In genomic region chr17:64140063-64140850, GRCm38 (mm10) we compare ENCODE assay signal across 13 mouse cellular contexts.
DNase-seq lines count a peak whose midpoint lies in the region; ATAC-seq lines count a peak whose summit lies in the region.
"Had no signal": no experiment of that assay in that cellular context is flagged by ENCODE, and none has a peak within 500 bp of the region (broad histone marks: within the 10 kb centered on the region; RNA-seq: fewer than 3 reads in every experiment).

No protein-coding gene starts in this region.

- H3K36me3 ChIP-seq in forebrain, embryonic 12.5 days (replicated peaks), result peaks cover 22% of the 10 kb centered on the region
- peaks cover 14% of the 10 kb centered on the region; the same call in 1 of the 2 replicates for H3K36me3 ChIP-seq in forebrain, embryonic 10.5 days (replicated peaks)
- H3K36me3 ChIP-seq in hindbrain, embryonic 12.5 days, result 0 out of 2 replicates have a peak, but pooled peaks cover 12% of the 10 kb centered on the region
- peaks cover 16% of the 10 kb centered on the region for H3K36me3 ChIP-seq in midbrain, embryonic 14.5 days (ENCODE audit: control insufficient read depth, insufficient read depth, low read length)

- ATAC-seq in forebrain, embryonic 12.5 days (ENCODE audit: low FRiP score), result no peak
- ATAC-seq in hindbrain, embryonic 12.5 days (ENCODE audit: low FRiP score), result peak; percentile 81
- ATAC-seq in midbrain, embryonic 14.5 days (ENCODE audit: low FRiP score, low TSS enrichment), result peak; percentile 63
- ATAC-seq: intestine, embryonic 16.5 days had no signal

- H3K4me3 ChIP-seq in forebrain, embryonic 12.5 days (replicated peaks), result no peak overlapping the region
- no peak overlapping the region for H3K4me3 ChIP-seq in forebrain, embryonic 10.5 days
- H3K4me3 ChIP-seq in hindbrain, embryonic 12.5 days, result no peak overlapping the region
- H3K4me3 ChIP-seq in midbrain, embryonic 14.5 days (replicated peaks; ENCODE audit: low read depth, low read length), result no peak overlapping the region

- H3K9ac ChIP-seq in forebrain, embryonic 12.5 days, result no peak overlapping the region
- no peak overlapping the region for H3K9ac ChIP-seq in hindbrain, embryonic 12.5 days
- H3K9ac ChIP-seq in midbrain, embryonic 14.5 days (replicated peaks; ENCODE audit: low read length), result peak overlapping the region; percentile 6; the same call in 1 of the 2 replicates
- H3K9ac ChIP-seq: liver, embryonic 14.5 days had no signal

- WGBS in forebrain, embryonic 12.5 days, result 82% methylated on average over 18 of the region's 18 CpGs
- WGBS in forebrain, embryonic 10.5 days, result 90% methylated on average over 18 of the region's 18 CpGs
- 58% methylated on average over 18 of the region's 18 CpGs for WGBS in hindbrain, embryonic 12.5 days
- WGBS in midbrain, embryonic 14.5 days, result 35% methylated on average over 18 of the region's 18 CpGs

- H3K4me1 ChIP-seq in forebrain, embryonic 12.5 days, result peaks cover 7% of the 10 kb centered on the region; the same call in 1 of the 2 replicates
- H3K4me1 ChIP-seq in forebrain, embryonic 10.5 days, result no peaks in the 10 kb centered on the region
- 0 out of 2 replicates have a peak, but pooled peaks cover 13% of the 10 kb centered on the region for H3K4me1 ChIP-seq in hindbrain, embryonic 12.5 days
- H3K4me1 ChIP-seq in midbrain, embryonic 14.5 days (ENCODE audit: control insufficient read depth, insufficient read depth, low read length), result peaks cover 16% of the 10 kb centered on the region

- H3K9me3 ChIP-seq in forebrain, embryonic 12.5 days, result no peaks in the 10 kb centered on the region
- no peaks in the 10 kb centered on the region for H3K9me3 ChIP-seq in forebrain, embryonic 10.5 days
- no peaks in the 10 kb centered on the region for H3K9me3 ChIP-seq in hindbrain, embryonic 12.5 days (replicated peaks)
- no peaks in the 10 kb centered on the region for H3K9me3 ChIP-seq in midbrain, embryonic 14.5 days (ENCODE audit: control insufficient read depth, low read length)

- H3K27ac ChIP-seq in forebrain, embryonic 12.5 days, result peak overlapping the region; percentile 9; the same call in 1 of the 2 replicates
- no peak overlapping the region for H3K27ac ChIP-seq in forebrain, embryonic 10.5 days
- H3K27ac ChIP-seq in hindbrain, embryonic 12.5 days, result peak overlapping the region; percentile 48; the same call in 1 of the 2 replicates
- peak overlapping the region; percentile 74 for H3K27ac ChIP-seq in midbrain, embryonic 14.5 days (replicated peaks; ENCODE audit: low read depth, low read length)
- H3K27ac ChIP-seq: liver, embryonic 14.5 days had no signal

- no peak overlapping the region for H3K4me2 ChIP-seq in forebrain, embryonic 12.5 days
- no peak overlapping the region for H3K4me2 ChIP-seq in hindbrain, embryonic 12.5 days (replicated peaks)
- H3K4me2 ChIP-seq in midbrain, embryonic 14.5 days (ENCODE audit: low read length), result no peak overlapping the region

- no peaks in the 10 kb centered on the region for H3K27me3 ChIP-seq in forebrain, embryonic 12.5 days
- H3K27me3 ChIP-seq in forebrain, embryonic 10.5 days (ENCODE audit: poor library complexity, severe bottlenecking), result no peaks in the 10 kb centered on the region
- no peaks in the 10 kb centered on the region for H3K27me3 ChIP-seq in hindbrain, embryonic 12.5 days
- H3K27me3 ChIP-seq in midbrain, embryonic 14.5 days (ENCODE audit: control insufficient read depth, insufficient read depth, low read length), result no peaks in the 10 kb centered on the region

- DNase-seq in forebrain, embryonic 10.5 days (ENCODE audit: extremely low spot score, low spot score), result no peak
- peak; percentile 32 for DNase-seq in brain, adult 2 months (ENCODE audit: low read depth, low spot score)
- DNase-seq in midbrain, embryonic 14.5 days, result peak; percentile 72
- no peak for DNase-seq in kidney, adult 8-10 months
- no peak for DNase-seq in kidney, postnatal 4 days
- no peak for DNase-seq in ovary, postnatal 10 days (ENCODE audit: low spot score)
- DNase-seq: adrenal gland, postnatal 36 days; cerebellum, adult 11 months; gastrocnemius, postnatal 10 days had no signal

Comparison
In these comparisons a context has a peak if more than half of its experiments do, and no peak if none do; other contexts are left out.
1. DNase-seq: peak in brain, adult 2 months (single experiment) and midbrain, embryonic 14.5 days (single experiment); none in forebrain, embryonic 10.5 days (single experiment), kidney, adult 8-10 months (0 of 2), kidney, postnatal 4 days (0 of 2) and ovary, postnatal 10 days (single experiment).